Mouse (Mus musculus) myocyte (in vitro differentiated cells): ENCODE measurements around the gene Ntrk3.

Experiments
- MAX ChIP-seq: IDR thresholded peaks from one replicate; pipeline ENCODE4 v1.6.1; 2011; ENCODE audit warnings: low read depth, mild to moderate bottlenecking, control low read depth
- MYOD1 ChIP-seq, 3 experiments: IDR thresholded peaks; one replicate each; pipeline ENCODE4 v1.6.1; 2011; ENCODE audit warnings: control low read depth in 2 of 3, low read depth in 2 of 3, mild to moderate bottlenecking in 2 of 3, moderate library complexity in 1 of 3; ENCODE audit not compliant: insufficient read length in 2 of 3, control insufficient read depth in 1 of 3
- POLR2A ChIP-seq: IDR thresholded peaks from one replicate; pipeline ENCODE4 v1.6.1; 2011; ENCODE audit warnings: low read depth, mild to moderate bottlenecking, control low read depth, moderate library complexity; ENCODE audit not compliant: insufficient read length
- POLR2AphosphoS2 ChIP-seq: IDR thresholded peaks from one replicate; pipeline ENCODE4 v1.6.1; 2011; ENCODE audit warnings: low read depth, control low read depth; ENCODE audit not compliant: insufficient read length
- SRF ChIP-seq: IDR thresholded peaks from one replicate; pipeline ENCODE4 v1.6.1; 2011; ENCODE audit warnings: low read depth; ENCODE audit not compliant: control insufficient read depth, insufficient read length
- USF1 ChIP-seq: IDR thresholded peaks from one replicate; pipeline ENCODE4 v1.6.1; 2011; ENCODE audit warnings: low read depth, mild to moderate bottlenecking, control low read depth, moderate library complexity

DNA sequence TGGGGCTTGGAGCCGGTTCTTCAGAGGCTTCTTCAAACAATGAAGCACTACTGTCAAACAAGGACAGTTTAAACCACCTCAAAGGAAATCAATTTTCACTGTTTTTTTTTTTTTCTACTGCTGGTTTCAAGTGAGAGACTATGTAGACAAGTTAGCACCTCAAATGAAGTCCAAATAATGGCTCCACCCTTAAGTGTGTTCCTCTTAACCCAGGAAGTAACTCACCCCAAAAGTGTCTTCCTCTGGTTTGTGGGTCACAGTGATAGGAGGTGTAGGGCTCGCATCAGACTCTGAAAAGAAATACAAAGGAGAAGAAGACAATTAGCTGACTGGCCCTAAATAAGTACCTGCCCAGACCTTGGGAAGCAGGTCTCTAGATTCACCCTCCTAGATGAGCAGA is 286.1 kb downstream of the Ntrk3 start:
- no peak for TF ChIP-seq POLR2AphosphoS2
- no peak for TF ChIP-seq POLR2A
- no peak for TF ChIP-seq MAX
- TF ChIP-seq USF1 = no peak
- TF ChIP-seq SRF = no peak
- no peak for TF ChIP-seq MYOD1 (IDR thresholded peaks at IDR 0.05; ENCODE audit: control insufficient read depth in 1 of 3, insufficient read length in 2 of 3, low read depth in 2 of 3)
